ENCODE assay signal across 22 mouse cellular contexts in the genomic region with DNA sequence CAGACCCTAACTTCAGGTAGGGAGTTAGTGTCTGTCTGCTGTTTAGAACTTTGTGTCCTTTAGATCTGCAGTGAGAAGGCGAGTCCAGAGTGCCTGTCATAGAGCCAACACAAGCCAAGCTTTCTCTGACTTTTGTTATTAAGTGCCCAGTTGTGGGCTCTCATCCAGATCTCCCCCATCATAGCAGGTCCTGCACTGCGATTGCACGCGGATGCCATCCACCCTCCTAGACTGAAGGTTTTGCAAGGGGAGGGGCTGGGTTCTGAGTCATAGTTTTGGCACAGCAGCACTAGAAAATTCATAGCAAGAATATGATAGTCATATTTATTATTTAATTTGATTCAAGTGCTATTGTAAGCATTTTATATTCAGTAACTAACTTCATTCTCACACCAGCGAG. TPM values are rescaled to one million over a fixed set of nuclear protein-coding genes. Genes with fewer than 3 reads are reported as not detected.
A peak's percentile ranks its signal among the peaks of the same experiment; 100 is the strongest.
DNase-seq lines count a peak whose midpoint lies in the region; ATAC-seq lines count a peak whose summit lies in the region.
"Had no signal": no experiment of that assay in that cellular context is flagged by ENCODE, and none has a peak within 500 bp of the region (broad histone marks: within the 10 kb centered on the region; RNA-seq: fewer than 3 reads in every experiment).

No protein-coding gene starts in this region.

- 46% methylated on average over 5 of the region's 5 CpGs for WGBS in heart, embryonic 15.5 days
- 83% methylated on average over 5 of the region's 5 CpGs for WGBS in heart, embryonic 12.5 days
- WGBS in midbrain, embryonic 15.5 days, result 90% methylated on average over 5 of the region's 5 CpGs

- H3K27ac ChIP-seq in heart, embryonic 15.5 days, result peak overlapping the region; percentile 52
- H3K27ac ChIP-seq in heart, embryonic 12.5 days (ENCODE audit: poor library complexity, severe bottlenecking), result no peak overlapping the region
- no peak overlapping the region for H3K27ac ChIP-seq in midbrain, embryonic 15.5 days
- H3K27ac ChIP-seq: embryonic facial prominence, embryonic 13.5 days; hindbrain, embryonic 10.5 days; layer of hippocampus, adult 2 months; limb, embryonic 15.5 days; liver, embryonic 15.5 days; stomach, embryonic 15.5 days had no signal

- no peaks in the 10 kb centered on the region for H3K9me3 ChIP-seq in heart, embryonic 15.5 days (replicated peaks)
- H3K9me3 ChIP-seq in heart, embryonic 12.5 days (replicated peaks), result no peaks in the 10 kb centered on the region
- no peaks in the 10 kb centered on the region for H3K9me3 ChIP-seq in midbrain, embryonic 15.5 days
- H3K9me3 ChIP-seq: embryonic facial prominence, embryonic 13.5 days; hindbrain, embryonic 10.5 days; limb, embryonic 15.5 days; liver, embryonic 15.5 days; stomach, embryonic 15.5 days had no signal

- DNase-seq in cerebellum, adult 9-10 months, result peak; percentile 10
- DNase-seq in cerebellum, postnatal 4 days (ENCODE audit: low spot score in 2 of 2), result no peak
- peak; percentile 79 for DNase-seq in 3T3-L1 (ENCODE audit: low read depth, low spot score)
- peak; percentile 71 for DNase-seq in adrenal gland, postnatal 25 days
- DNase-seq in kidney, postnatal 25 days, result no peak
- DNase-seq: cerebellum, adult 2 months; forebrain, postnatal 0 days; kidney, adult 18-20 months; kidney, postnatal 10 days; midbrain, embryonic 14.5 days; right cerebral cortex, postnatal 14 days had no signal

- H3K27me3 ChIP-seq in heart, embryonic 15.5 days, result no peaks in the 10 kb centered on the region
- no peaks in the 10 kb centered on the region for H3K27me3 ChIP-seq in heart, embryonic 12.5 days (replicated peaks)
- H3K27me3 ChIP-seq in midbrain, embryonic 15.5 days (replicated peaks), result no peaks in the 10 kb centered on the region
- H3K27me3 ChIP-seq: CH12.LX; embryonic facial prominence, embryonic 13.5 days; limb, embryonic 15.5 days; liver, embryonic 15.5 days; stomach, embryonic 15.5 days had no signal

- H3K4me3 ChIP-seq in heart, embryonic 15.5 days, result no peak overlapping the region
- no peak overlapping the region for H3K4me3 ChIP-seq in heart, embryonic 12.5 days
- H3K4me3 ChIP-seq in midbrain, embryonic 15.5 days, result no peak overlapping the region
- H3K4me3 ChIP-seq: embryonic facial prominence, embryonic 13.5 days; hindbrain, embryonic 10.5 days; layer of hippocampus, adult 2 months; limb, embryonic 15.5 days; liver, embryonic 15.5 days; myocyte; stomach, embryonic 15.5 days had no signal

- no peaks in the 10 kb centered on the region for H3K36me3 ChIP-seq in heart, embryonic 15.5 days
- H3K36me3 ChIP-seq in heart, embryonic 12.5 days, result peaks cover 9% of the 10 kb centered on the region
- H3K36me3 ChIP-seq in midbrain, embryonic 15.5 days (replicated peaks), result no peaks in the 10 kb centered on the region
- H3K36me3 ChIP-seq: hindbrain, embryonic 10.5 days; limb, embryonic 15.5 days; liver, embryonic 15.5 days; stomach, embryonic 15.5 days had no signal

- H3K4me1 ChIP-seq in heart, embryonic 15.5 days (replicated peaks), result peaks cover 34% of the 10 kb centered on the region
- H3K4me1 ChIP-seq in heart, embryonic 12.5 days (replicated peaks), result peaks cover 25% of the 10 kb centered on the region
- H3K4me1 ChIP-seq in midbrain, embryonic 15.5 days, result peaks cover 3% of the 10 kb centered on the region
- H3K4me1 ChIP-seq: hindbrain, embryonic 10.5 days; stomach, embryonic 15.5 days had no signal

- H3K9ac ChIP-seq in heart, embryonic 15.5 days, result no peak overlapping the region
- H3K9ac ChIP-seq in heart, embryonic 12.5 days, result no peak overlapping the region
- no peak overlapping the region for H3K9ac ChIP-seq in midbrain, embryonic 15.5 days
- H3K9ac ChIP-seq: embryonic facial prominence, embryonic 13.5 days; forebrain, postnatal 0 days; limb, embryonic 15.5 days; liver, embryonic 15.5 days; stomach, embryonic 15.5 days had no signal

- ATAC-seq in heart, embryonic 15.5 days (replicated peaks; ENCODE audit: insufficient number of reproducible peaks, insufficient read depth, low FRiP score, low read depth), result peak; percentile 55; the same call in 1 of the 2 replicates
- no peak for ATAC-seq in heart, embryonic 12.5 days (ENCODE audit: insufficient number of reproducible peaks, low FRiP score)
- no peak for ATAC-seq in midbrain, embryonic 15.5 days (replicated peaks)
- ATAC-seq: forebrain, postnatal 0 days had no signal

- H3K4me2 ChIP-seq in heart, embryonic 15.5 days, result no peak overlapping the region
- H3K4me2 ChIP-seq in heart, embryonic 12.5 days, result no peak overlapping the region
- H3K4me2 ChIP-seq in midbrain, embryonic 15.5 days, result no peak overlapping the region
- H3K4me2 ChIP-seq: embryonic facial prominence, embryonic 13.5 days; limb, embryonic 15.5 days; liver, embryonic 15.5 days; stomach, embryonic 15.5 days had no signal

RNA-seq across cellular contexts. Expression of a gene that starts 12.6 kb away (rescaled TPM):
- 21.4 and 21.5 TPM in 2 replicates for polyA plus RNA-seq in heart, embryonic 15.5 days (2015; fragmentation: Nextera tagmentation; extraction: Ambion mirVana)
- 23.0 and 26.3 TPM in 2 replicates for polyA plus RNA-seq in heart, embryonic 12.5 days (2016; fragmentation: Nextera tagmentation; extraction: Ambion mirVana)
- 42.0 and 53.9 TPM in 2 replicates for total RNA-seq in adrenal gland, postnatal 25 days (2021)
- polyA plus RNA-seq in midbrain, embryonic 15.5 days (2015; fragmentation: Nextera tagmentation; extraction: Ambion mirVana), result 9.4 and 10.8 TPM in 2 replicates

Comparison
In these comparisons a context has a peak if more than half of its experiments do, and no peak if none do; other contexts are left out.
1. DNase-seq: peak in cerebellum, adult 9-10 months (single experiment), 3T3-L1 (single experiment) and adrenal gland, postnatal 25 days (single experiment); none in cerebellum, postnatal 4 days (0 of 2) and kidney, postnatal 25 days (0 of 2).